Mouse (Mus musculus) heart, embryonic 13.5 days (tissue): ENCODE data around the gene Hist1h2bh. TPM values are rescaled to one million over a fixed set of nuclear protein-coding genes. Genes with fewer than 3 reads are reported as not detected.
A peak's percentile ranks its signal among the peaks of the same experiment; 100 is the strongest.
"Not testable (repeated sequence)": the region's sequence is repeated elsewhere in the genome, so short reads cannot be mapped to it uniquely, and the experiment has no call there.

ENCODE experiments used
- ATAC-seq: fragments of 200-750 bp; cut with Nextera tagmentation; 2 replicates; pipeline ENCODE4 v1.8.0; 2017; ENCODE audit warnings: moderate TSS enrichment; ENCODE audit not compliant: insufficient number of reproducible peaks, low FRiP score, low TSS enrichment; ENCODE audit errors: extremely low read depth
- H3K27ac ChIP-seq: fragments of 300-500 bp; sonication (generic); replicated peaks from 2 replicates; pipeline ENCODE4 v1.5.1; 2015; ENCODE audit warnings: moderate library complexity, mild to moderate bottlenecking, inconsistent platforms
- H3K27me3 ChIP-seq: fragments of 300-500 bp; sonication (generic); replicated peaks from 2 replicates; pipeline ENCODE4 v1.6.1; 2015; ENCODE audit warnings: mild to moderate bottlenecking, inconsistent platforms
- H3K36me3 ChIP-seq: fragments of 300-500 bp; sonication (generic); 2 replicates; pipeline ENCODE4 v1.6.1; 2015; ENCODE audit warnings: mild to moderate bottlenecking, inconsistent platforms
- H3K4me1 ChIP-seq: fragments of 300-500 bp; sonication (generic); 2 replicates; pipeline ENCODE4 v1.6.1; 2015; ENCODE audit warnings: inconsistent platforms
- H3K4me2 ChIP-seq: fragments of 300-500 bp; sonication (generic); 2 replicates; pipeline ENCODE4 v1.6.1; 2015; ENCODE audit warnings: inconsistent platforms, mild to moderate bottlenecking, moderate library complexity
- H3K4me3 ChIP-seq: fragments of 300-500 bp; sonication (generic); 2 replicates; pipeline ENCODE4 v1.5.1; 2015; ENCODE audit warnings: moderate library complexity, mild to moderate bottlenecking, inconsistent platforms
- H3K9ac ChIP-seq: fragments of 300-500 bp; sonication (generic); 2 replicates; pipeline ENCODE4 v1.6.1; 2015; ENCODE audit warnings: inconsistent platforms, mild to moderate bottlenecking, moderate library complexity
- H3K9me3 ChIP-seq: fragments of 300-500 bp; sonication (generic); 2 replicates; pipeline ENCODE4 v1.6.1; 2016; ENCODE audit warnings: inconsistent platforms
- WGBS: fragments of 180-500 bp; shearing (Covaris S2); methylation state at CpG from one replicate; pipeline ENCODE4 v1.1.7; 2015; ENCODE audit warnings: mixed read lengths; 5-methylcytosine and 5-hydroxymethylcytosine counted together
- polyA plus RNA-seq: library from polyadenylated mRNA; unstranded; fragments of >200 nt; fragmentation: Nextera tagmentation; extraction: Ambion mirVana; gene quantifications from 2 replicates; pipeline ENCODE4 v1.2.1, GENCODE M21; 2015

Hist1h2bh gene
- polyA plus RNA-seq, result 0.32 and 0.52 TPM in 2 replicates

GRCm38 (mm10) chr13:23542999-23543607, at the start of gene Hist1h2bh:
TSS of gene Hist1h2bh (minus strand) at chr13:23543392.
- H3K4me3 ChIP-seq, result peak within 1 kb of the TSS; percentile 58
- ATAC-seq, result peak; percentile 80
- not testable (repeated sequence) for H3K9me3 ChIP-seq, H3K36me3 ChIP-seq, H3K4me1 ChIP-seq, H3K27me3 ChIP-seq
- H3K9ac ChIP-seq, result peak within 1 kb of the TSS; percentile 79
- WGBS, result under 1% methylated on average over 38 of the region's 42 CpGs
- peak within 1 kb of the TSS; percentile 83 for H3K4me2 ChIP-seq
- peak within 1 kb of the TSS; percentile 93 for H3K27ac ChIP-seq

GRCm38 (mm10) chr13:23592614-23593013, 49.4 kb upstream of the Hist1h2bh start:
- no peak for ATAC-seq
- 85% methylated on average over 7 of the region's 7 CpGs for WGBS
- H3K9me3 ChIP-seq, result no peaks in the 10 kb centered on the region
- no peak overlapping the region for H3K9ac ChIP-seq
- no peak overlapping the region for H3K4me2 ChIP-seq
- peaks cover 15% of the 10 kb centered on the region for H3K4me1 ChIP-seq
- H3K27ac ChIP-seq, result 0 out of 2 replicates have a peak overlapping the region, but pooled peaks have one; percentile 51
- H3K4me3 ChIP-seq, result no peak overlapping the region
- no peaks in the 10 kb centered on the region for H3K36me3 ChIP-seq
- H3K27me3 ChIP-seq, result no peaks in the 10 kb centered on the region

- H3K4me3 ChIP-seq, H3K4me2 ChIP-seq, H3K27me3 ChIP-seq, ATAC-seq, H3K9ac ChIP-seq, H3K27ac ChIP-seq, H3K9me3 ChIP-seq, H3K36me3 ChIP-seq: not testable (repeated sequence)
- 64% methylated on average over 7 of the region's 7 CpGs for WGBS
- H3K4me1 ChIP-seq, result peaks cover 18% of the 10 kb centered on the region
Observed at GRCm38 (mm10) chr13:23591886-23592285, 48.7 kb upstream of the Hist1h2bh start.

- no peak overlapping the region for H3K27ac ChIP-seq
- peaks cover 21% of the 10 kb centered on the region for H3K4me1 ChIP-seq
- no peaks in the 10 kb centered on the region for H3K9me3 ChIP-seq
- no peak overlapping the region for H3K9ac ChIP-seq
- no peak overlapping the region for H3K4me3 ChIP-seq
- H3K36me3 ChIP-seq, result no peaks in the 10 kb centered on the region
- 88% methylated on average over 7 of the region's 7 CpGs for WGBS
- ATAC-seq, result no peak
- H3K4me2 ChIP-seq, result no peak overlapping the region
- H3K27me3 ChIP-seq, result no peaks in the 10 kb centered on the region
Observed at GRCm38 (mm10) chr13:23591206-23591605, 48.0 kb upstream of the Hist1h2bh start.

- peak overlapping the region; percentile 52 for H3K4me3 ChIP-seq
- peak overlapping the region; percentile 80 for H3K4me2 ChIP-seq
- ATAC-seq, result no peak
- WGBS, result 5% methylated on average over 1 of the region's 1 CpGs
- peak overlapping the region; percentile 84 for H3K9ac ChIP-seq
- no peaks in the 10 kb centered on the region for H3K36me3 ChIP-seq
- no peaks in the 10 kb centered on the region for H3K9me3 ChIP-seq
- H3K27ac ChIP-seq, result peak overlapping the region; percentile 94
- H3K4me1 ChIP-seq, result peaks cover 33% of the 10 kb centered on the region
- H3K27me3 ChIP-seq, result no peaks in the 10 kb centered on the region
Observed at GRCm38 (mm10) chr13:23586940-23587225, 43.7 kb upstream of the Hist1h2bh start.

- 2% methylated on average over 22 of the region's 22 CpGs for WGBS
- Histone ChIP-seq H3K4me1 (peaks cover 37% of the 10 kb centered on the region), H3K27me3 (no peaks in the 10 kb centered on the region), H3K9ac (peak overlapping the region; percentile 84), H3K27ac (peak overlapping the region; percentile 95), H3K4me3 (peak overlapping the region; percentile 52), H3K9me3 (no peaks in the 10 kb centered on the region), H3K36me3 (no peaks in the 10 kb centered on the region), H3K4me2 (peak overlapping the region; percentile 80)
- no peak for ATAC-seq
Observed at GRCm38 (mm10) chr13:23586099-23586939, 43.1 kb upstream of the Hist1h2bh start.

GRCm38 (mm10) chr13:23585442-23586098, 42.4 kb upstream of the Hist1h2bh start:
- H3K9ac ChIP-seq, result peak overlapping the region; percentile 90
- H3K27me3 ChIP-seq, H3K36me3 ChIP-seq, H3K9me3 ChIP-seq: not testable (repeated sequence)
- WGBS, result 0% methylated on average over 27 of the region's 36 CpGs
- H3K27ac ChIP-seq, result peak overlapping the region; percentile 95
- H3K4me3 ChIP-seq, result peak overlapping the region; percentile 52
- H3K4me1 ChIP-seq, result peaks cover 42% of the 10 kb centered on the region
- H3K4me2 ChIP-seq, result peak overlapping the region; percentile 80
- peak; percentile 79 for ATAC-seq

GRCm38 (mm10) chr13:23585029-23585441, 41.8 kb upstream of the Hist1h2bh start:
- ATAC-seq, result no peak
- Histone ChIP-seq H3K4me1 (peaks cover 42% of the 10 kb centered on the region), H3K4me3 (peak overlapping the region; percentile 52), H3K27ac (peak overlapping the region; percentile 95), H3K27me3 (no peaks in the 10 kb centered on the region), H3K9me3 (no peaks in the 10 kb centered on the region), H3K36me3 (no peaks in the 10 kb centered on the region), H3K9ac (peak overlapping the region; percentile 90), H3K4me2 (peak overlapping the region; percentile 80)
- WGBS, result under 1% methylated on average over 21 of the region's 21 CpGs

- no peak for ATAC-seq
- H3K4me1 ChIP-seq, result peaks cover 42% of the 10 kb centered on the region
- peak overlapping the region; percentile 90 for H3K9ac ChIP-seq
- peak overlapping the region; percentile 80 for H3K4me2 ChIP-seq
- no peaks in the 10 kb centered on the region for H3K36me3 ChIP-seq
- H3K27ac ChIP-seq, result peak overlapping the region; percentile 95
- H3K9me3 ChIP-seq, result no peaks in the 10 kb centered on the region
- peak overlapping the region; percentile 52 for H3K4me3 ChIP-seq
- H3K27me3 ChIP-seq, result no peaks in the 10 kb centered on the region
Observed at GRCm38 (mm10) chr13:23584331-23584730, 41.1 kb upstream of the Hist1h2bh start.

- no peak overlapping the region for H3K4me3 ChIP-seq
- no peaks in the 10 kb centered on the region for H3K9me3 ChIP-seq
- H3K36me3 ChIP-seq, result no peaks in the 10 kb centered on the region
- no peak for ATAC-seq
- H3K4me1 ChIP-seq, result peaks cover 42% of the 10 kb centered on the region
- H3K27ac ChIP-seq, result peak overlapping the region; percentile 86
- no peak overlapping the region for H3K9ac ChIP-seq
- peak overlapping the region; percentile 94; the same call in 1 of the 2 replicates for H3K4me2 ChIP-seq
- H3K27me3 ChIP-seq, result no peaks in the 10 kb centered on the region
Observed at GRCm38 (mm10) chr13:23583387-23584068, 40.3 kb upstream of the Hist1h2bh start.
